Mouse (Mus musculus): ENCODE results near the gene Kbtbd2. TPM values are rescaled to one million over a fixed set of nuclear protein-coding genes. Genes with fewer than 3 reads are reported as not detected.

Kbtbd2 gene
- total and polyA plus RNA-seq, 3 experiments: 9.3 to 34.2 (median 11.0) TPM

- no peaks in the 10 kb centered on the region for H3K9me3 ChIP-seq (replicated peaks; ENCODE audit: low read length)
- H3K4me2 ChIP-seq (ENCODE audit: insufficient read depth, low read depth, poor library complexity, severe bottlenecking): no peak overlapping the region
- H3K36me3 ChIP-seq (replicated peaks in 1 of 2; ENCODE audit: control insufficient read depth in 1 of 2, insufficient read depth in 1 of 2, low read length in 1 of 2): no peaks in the 10 kb centered on the region
- no peak overlapping the region for H3K4me3 ChIP-seq (replicated peaks in 1 of 3; ENCODE audit: low read depth in 2 of 3, low read length in 2 of 3, poor library complexity in 1 of 3)
- H3K27ac ChIP-seq (ENCODE audit: insufficient read depth, low read depth): no peak overlapping the region
- in situ Hi-C loops (cut with MboI; ENCODE audit: low pct_ligation_motif_present, low pct_unique_long_range_greater_than_20kb, low sequenced_read_pairs): loop anchor here (25.0 kb wide), 1 partner anchor 287 kb away; the partner anchor contains the start of gene Vmn1r10
- no peak overlapping the region for H3K9ac ChIP-seq (ENCODE audit: insufficient read depth, low read depth)
- H3K79me2 ChIP-seq (replicated peaks; ENCODE audit: control insufficient read depth, extremely low read depth, insufficient read depth, poor library complexity, severe bottlenecking): no peaks in the 10 kb centered on the region
- TF ChIP-seq ZKSCAN1 (IDR thresholded peaks at IDR 0.05; ENCODE audit: borderline replicate concordance, low read depth, low read length) (no peak), ZNF384 (IDR thresholded peaks at IDR 0.05; ENCODE audit: low read depth, low read length) (no peak), USF2 (conservative IDR thresholded peaks at IDR 0.05; ENCODE audit: low read depth, low read length) (no peak), TCF12 (IDR thresholded peaks at IDR 0.05; ENCODE audit: low read depth, low read length) (no peak), SIN3A (IDR thresholded peaks at IDR 0.05; ENCODE audit: low read length) (no peak), NELFE (IDR thresholded peaks at IDR 0.05; ENCODE audit: low read depth, low read length) (no peak), RAD21 (IDR thresholded peaks at IDR 0.05; ENCODE audit: low read depth, low read length) (no peak), KAT2A (IDR thresholded peaks at IDR 0.05; ENCODE audit: insufficient replicate concordance, low read length) (no peak), ZC3H11A (IDR thresholded peaks at IDR 0.05; ENCODE audit: low read depth, low read length) (no peak), PAX5 (IDR thresholded peaks at IDR 0.05; ENCODE audit: low read length) (no peak), USF1 (IDR thresholded peaks at IDR 0.05; ENCODE audit: low read depth, low read length) (no peak), ETS1 (conservative IDR thresholded peaks at IDR 0.05; ENCODE audit: low read depth, low read length) (no peak), TBP (conservative IDR thresholded peaks at IDR 0.05; ENCODE audit: low read depth, low read length) (no peak), ELF1 (IDR thresholded peaks at IDR 0.05; ENCODE audit: low read depth, low read length) (no peak), RCOR1 (conservative IDR thresholded peaks at IDR 0.05; ENCODE audit: low read depth, low read length) (no peak), IRF4 (IDR thresholded peaks at IDR 0.05; ENCODE audit: low read depth, low read length) (no peak), JUND (conservative IDR thresholded peaks at IDR 0.05; ENCODE audit: low read depth, low read length) (no peak), BHLHE40 (IDR thresholded peaks at IDR 0.05; ENCODE audit: low read depth, low read length) (no peak)
- H3K4me1 ChIP-seq (ENCODE audit: control insufficient read depth in 1 of 2, insufficient read depth in 2 of 2): 0 out of 4 replicates have a peak, but pooled peaks cover 0 to 2% of the 10 kb centered on the region in 2 experiments
- DNase-seq (ENCODE audit: extremely low read depth): no peak
- dilution Hi-C loops (cut with MboI; ENCODE audit: extremely low pct_ligation_motif_present, extremely low pct_unique_long_range_greater_than_20kb, low sequenced_read_pairs): no loop called here
- no peaks in the 10 kb centered on the region for H3K27me3 ChIP-seq (replicated peaks)
These were observed 28.0 kb upstream of the Kbtbd2 start for GRCm38 (mm10) chr6:56825657-56826056.

- H3K27me3 ChIP-seq (replicated peaks): no peaks in the 10 kb centered on the region
- no peak overlapping the region for H3K4me3 ChIP-seq (replicated peaks in 1 of 3; ENCODE audit: low read depth in 2 of 3, low read length in 2 of 3, poor library complexity in 1 of 3)
- no peak overlapping the region for H3K9ac ChIP-seq (ENCODE audit: insufficient read depth, low read depth)
- in situ Hi-C loops (cut with MboI; ENCODE audit: low pct_ligation_motif_present, low pct_unique_long_range_greater_than_20kb, low sequenced_read_pairs) (no loop called here), dilution Hi-C loops (cut with MboI; ENCODE audit: extremely low pct_ligation_motif_present, extremely low pct_unique_long_range_greater_than_20kb, low sequenced_read_pairs) (no loop called here)
- no peaks in the 10 kb centered on the region for H3K9me3 ChIP-seq (replicated peaks; ENCODE audit: low read length)
- no peaks in the 10 kb centered on the region for H3K79me2 ChIP-seq (replicated peaks; ENCODE audit: control insufficient read depth, extremely low read depth, insufficient read depth, poor library complexity, severe bottlenecking)
- TF ChIP-seq RAD21 (IDR thresholded peaks at IDR 0.05; ENCODE audit: low read depth, low read length): no peak
- TF ChIP-seq MAX (IDR thresholded peaks at IDR 0.05; ENCODE audit: low read length): no peak
- no peak for TF ChIP-seq CTCF (conservative IDR thresholded peaks at IDR 0.05 in 1 of 2, IDR thresholded peaks at IDR 0.05 in 1 of 2; ENCODE audit: low read depth in 2 of 2, low read length in 2 of 2)
- TF ChIP-seq GABPA (IDR thresholded peaks at IDR 0.05; ENCODE audit: insufficient replicate concordance, low read depth, low read length): no peak
- no peak for TF ChIP-seq TCF12 (IDR thresholded peaks at IDR 0.05; ENCODE audit: low read depth, low read length)
- TF ChIP-seq IRF4 (IDR thresholded peaks at IDR 0.05; ENCODE audit: low read depth, low read length): no peak
- TF ChIP-seq SMC3 (IDR thresholded peaks at IDR 0.05; ENCODE audit: low read depth, low read length): no peak
- TF ChIP-seq HCFC1 (IDR thresholded peaks at IDR 0.05; ENCODE audit: low read depth, low read length): no peak
- no peak for TF ChIP-seq UBTF (IDR thresholded peaks at IDR 0.05; ENCODE audit: low read depth, low read length)
- TF ChIP-seq SIN3A (IDR thresholded peaks at IDR 0.05; ENCODE audit: low read length): no peak
- TF ChIP-seq JUND (conservative IDR thresholded peaks at IDR 0.05; ENCODE audit: low read depth, low read length): no peak
- no peak for TF ChIP-seq JUN (IDR thresholded peaks at IDR 0.05; ENCODE audit: insufficient read depth, low read depth, low read length)
- TF ChIP-seq ZMIZ1 (IDR thresholded peaks at IDR 0.05; ENCODE audit: low read depth, low read length): no peak
- TF ChIP-seq ELF1 (IDR thresholded peaks at IDR 0.05; ENCODE audit: low read depth, low read length): no peak
- TF ChIP-seq MAFK (IDR thresholded peaks at IDR 0.05; ENCODE audit: insufficient replicate concordance, low read length): no peak
- no peak for TF ChIP-seq MEF2A (IDR thresholded peaks at IDR 0.05; ENCODE audit: borderline replicate concordance, low read depth, low read length)
- TF ChIP-seq NRF1 (IDR thresholded peaks at IDR 0.05; ENCODE audit: low read depth, low read length): no peak
- no peak for TF ChIP-seq E2F4 (IDR thresholded peaks at IDR 0.05; ENCODE audit: insufficient replicate concordance, low read depth, low read length)
- no peak for TF ChIP-seq ZC3H11A (IDR thresholded peaks at IDR 0.05; ENCODE audit: low read depth, low read length)
- no peak for TF ChIP-seq KAT2A (IDR thresholded peaks at IDR 0.05; ENCODE audit: insufficient replicate concordance, low read length)
- no peaks in the 10 kb centered on the region for H3K36me3 ChIP-seq (replicated peaks in 1 of 2; ENCODE audit: control insufficient read depth in 1 of 2, insufficient read depth in 1 of 2, low read length in 1 of 2)
- no peak for DNase-seq (ENCODE audit: extremely low read depth)
- H3K4me2 ChIP-seq (ENCODE audit: insufficient read depth, low read depth, poor library complexity, severe bottlenecking): no peak overlapping the region
- no peak overlapping the region for H3K27ac ChIP-seq (ENCODE audit: insufficient read depth, low read depth)
- no peaks in the 10 kb centered on the region for H3K4me1 ChIP-seq (ENCODE audit: control insufficient read depth in 1 of 2, insufficient read depth in 2 of 2)
These were observed 21.5 kb upstream of the Kbtbd2 start for GRCm38 (mm10) chr6:56819124-56819487.

Measured in CH12.LX (cell line).